Mouse (Mus musculus): Measurements from ENCODE around the gene Nop2.

The Nop2 gene

DNA sequence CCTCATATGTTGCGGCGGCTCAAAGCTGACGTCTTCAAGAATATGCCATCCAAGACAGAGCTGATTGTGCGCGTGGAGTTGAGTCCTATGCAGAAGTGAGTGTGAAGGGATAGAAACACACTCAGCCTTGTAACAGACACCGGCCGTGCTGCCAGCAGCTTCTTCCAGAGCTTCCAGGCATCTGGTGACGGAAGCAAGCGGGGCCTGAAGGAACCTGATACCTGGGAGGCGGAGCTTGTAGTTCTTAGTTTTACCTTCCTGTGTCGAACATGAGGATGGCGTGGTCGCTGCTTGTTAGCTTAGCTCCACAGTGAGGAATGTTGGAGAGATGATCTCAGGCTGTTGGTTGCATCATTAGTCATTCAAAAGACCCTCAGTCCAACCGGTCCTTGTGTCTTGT lies 22.3 kb upstream of the Nop2 start:
- no peak for ATAC-seq (ENCODE audit: low TSS enrichment)

DNA sequence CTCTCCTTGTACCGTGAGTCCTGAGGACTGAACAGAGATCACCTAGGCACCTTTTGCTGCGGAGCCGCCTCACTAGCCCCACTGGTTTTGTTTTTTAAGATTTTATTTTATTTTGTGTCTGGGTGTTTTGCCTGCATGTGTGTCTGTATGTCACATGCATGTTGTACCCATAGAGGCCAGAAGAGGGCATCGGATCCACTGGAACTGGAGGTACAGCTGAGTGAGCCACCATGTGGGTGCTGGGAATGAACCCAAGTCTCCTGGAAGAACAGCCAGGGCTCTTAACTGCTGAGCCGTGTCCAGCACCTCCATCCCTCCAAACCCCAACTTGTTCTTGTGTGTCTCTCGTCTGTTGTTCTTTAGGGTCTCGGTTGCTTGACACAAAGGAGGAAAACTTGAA lies 20.8 kb upstream of the Nop2 start:
- ATAC-seq (ENCODE audit: low TSS enrichment): no peak

DNA sequence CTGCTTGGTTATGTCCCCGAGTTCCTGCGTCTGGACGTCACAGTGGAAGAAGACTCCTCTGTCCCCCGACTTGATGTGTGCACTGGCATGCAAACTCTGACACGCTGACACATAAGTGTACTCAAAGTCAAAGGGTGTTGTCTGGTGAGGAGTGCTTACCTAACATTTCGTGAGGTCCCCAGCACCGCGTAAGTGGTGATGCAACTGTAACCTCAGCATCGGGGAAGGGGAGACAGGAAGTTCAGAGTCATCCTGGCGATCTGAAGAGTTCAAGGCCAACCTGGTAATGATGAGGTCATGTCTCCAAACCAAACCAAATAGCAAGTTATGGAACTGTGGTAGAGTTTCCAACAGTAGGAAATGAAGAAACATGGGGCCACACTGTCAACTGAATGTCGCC lies 19.2 kb upstream of the Nop2 start:
- ATAC-seq (ENCODE audit: low TSS enrichment): no peak

DNA sequence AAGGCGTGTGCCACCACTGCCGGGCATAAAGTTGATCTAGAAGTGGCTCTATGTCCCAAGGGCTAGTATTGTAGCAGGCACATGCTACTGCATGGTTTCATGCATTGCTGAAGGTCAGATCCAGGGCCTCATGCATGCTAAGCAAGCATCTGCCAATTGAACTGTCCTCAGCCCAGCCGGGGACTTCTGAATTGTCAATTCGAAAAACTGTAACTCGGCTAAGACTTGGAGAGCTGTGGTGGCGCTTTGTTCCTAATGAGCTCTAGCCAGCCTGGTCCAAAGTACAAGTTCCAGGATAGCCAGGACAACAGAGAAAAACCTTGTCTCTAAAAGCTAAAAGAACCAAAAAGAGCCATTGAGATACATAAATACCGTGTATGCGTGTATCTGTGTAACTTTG lies 12.3 kb upstream of the Nop2 start:
- ATAC-seq (ENCODE audit: low TSS enrichment): no peak

DNA sequence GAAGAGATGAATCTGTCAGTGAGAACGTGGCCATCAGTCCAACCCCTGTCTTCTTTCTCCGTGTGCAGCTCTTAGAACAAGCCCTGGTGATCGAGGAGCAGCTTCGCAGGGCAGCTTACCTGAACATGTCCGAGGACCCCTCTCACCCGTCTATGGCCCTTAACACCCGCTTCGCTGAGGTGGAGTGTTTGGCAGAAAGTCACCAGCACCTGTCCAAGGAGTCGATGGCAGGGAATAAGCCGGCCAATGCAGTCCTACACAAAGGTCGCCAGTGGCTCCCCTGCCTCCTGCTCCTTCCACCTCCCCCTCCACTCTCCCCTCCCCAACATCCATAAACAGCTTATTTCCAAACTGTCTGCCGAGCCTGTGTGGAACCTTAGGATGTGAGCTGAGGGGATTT lies 3.0 kb upstream of the Nop2 start:
- no peak for ATAC-seq (ENCODE audit: low TSS enrichment)

DNA sequence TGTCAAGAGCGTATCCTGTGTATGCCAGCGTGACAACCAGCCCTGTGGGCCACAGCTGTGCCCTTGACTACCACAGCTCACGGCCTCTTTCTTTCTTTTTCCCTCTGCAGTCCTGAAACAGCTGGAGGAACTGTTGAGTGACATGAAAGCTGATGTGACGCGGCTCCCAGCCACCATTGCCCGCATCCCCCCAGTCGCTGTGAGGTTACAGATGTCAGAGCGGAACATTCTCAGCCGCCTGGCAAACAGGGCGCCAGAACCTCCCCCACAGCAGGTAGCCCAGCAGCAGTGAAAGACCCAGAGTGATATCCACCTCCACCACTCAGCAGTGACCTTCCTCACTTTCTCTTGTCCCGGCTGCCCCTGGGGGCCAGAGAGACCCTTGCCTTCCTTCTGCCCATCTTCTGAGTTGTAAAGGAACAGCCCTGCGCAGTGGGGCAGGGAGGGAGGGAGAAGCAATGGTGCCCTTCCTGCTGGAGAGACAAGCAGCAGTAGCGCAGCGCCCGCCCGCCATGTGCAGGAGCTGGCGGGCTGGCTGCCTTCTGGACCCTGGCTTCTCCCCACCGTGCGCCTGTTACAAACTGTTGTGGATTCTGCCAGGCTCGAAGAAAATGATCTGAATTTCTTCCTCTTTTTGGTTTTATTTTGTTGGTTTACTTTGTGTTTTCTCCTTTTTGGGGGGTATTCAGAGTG lies 1.9 kb upstream of the Nop2 start:
- no peak for ATAC-seq (ENCODE audit: low TSS enrichment)

DNA sequence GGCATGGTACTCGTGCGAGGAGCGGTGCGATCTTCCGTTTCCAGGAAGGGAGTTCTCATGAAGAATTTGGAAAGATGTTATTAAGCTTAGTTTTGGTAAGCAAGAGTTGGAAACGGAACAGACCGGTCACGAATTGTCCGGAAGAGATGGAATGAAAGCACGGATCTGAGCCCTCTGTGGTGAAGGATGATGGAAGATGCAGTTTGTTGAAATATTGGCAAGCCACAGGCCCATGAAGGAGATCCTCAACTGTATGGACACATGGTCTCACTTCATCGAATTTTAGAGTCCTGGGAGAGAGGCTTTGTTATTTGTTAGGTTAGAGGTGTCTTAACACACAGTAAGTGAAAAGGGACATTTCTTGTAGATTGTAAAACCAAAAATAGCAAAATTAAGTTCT lies 761 bp downstream of the Nop2 start:
- no peak for ATAC-seq (ENCODE audit: low TSS enrichment)

DNA sequence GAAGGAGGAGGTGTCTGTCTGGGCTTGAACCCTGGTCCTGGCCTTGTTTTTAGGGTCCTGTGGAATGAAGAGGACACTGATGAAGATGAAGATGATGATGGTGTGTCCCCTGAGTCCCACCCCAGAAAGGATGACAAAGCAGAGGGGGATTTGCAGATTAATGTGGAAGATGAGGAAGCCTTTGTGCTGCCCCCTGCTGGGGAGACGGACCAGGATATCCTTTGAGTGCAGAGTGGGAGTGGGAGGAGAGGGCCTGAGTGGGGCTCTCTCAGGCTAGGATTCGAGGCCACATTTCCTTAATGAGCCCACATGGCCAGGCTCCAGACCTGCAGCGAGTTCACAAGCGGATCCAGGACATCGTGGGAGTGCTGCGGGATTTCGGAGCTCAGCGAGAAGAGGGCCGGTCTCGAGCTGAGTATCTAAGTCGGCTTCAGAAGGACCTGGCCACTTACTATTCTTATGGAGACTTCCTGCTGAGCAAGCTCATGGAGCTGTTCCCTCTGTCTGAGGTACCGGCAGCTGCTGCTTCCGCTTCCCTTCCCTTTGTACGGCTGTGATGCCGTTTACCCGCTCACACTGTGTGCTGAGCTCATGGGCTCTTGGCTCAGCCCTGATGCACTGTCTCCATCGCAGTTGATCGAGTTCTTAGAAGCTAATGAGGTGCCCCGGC lies 5.4 kb downstream of the Nop2 start:
- ATAC-seq (ENCODE audit: low TSS enrichment): 0 out of 2 replicates have a peak, but pooled peaks have one; percentile 22

DNA sequence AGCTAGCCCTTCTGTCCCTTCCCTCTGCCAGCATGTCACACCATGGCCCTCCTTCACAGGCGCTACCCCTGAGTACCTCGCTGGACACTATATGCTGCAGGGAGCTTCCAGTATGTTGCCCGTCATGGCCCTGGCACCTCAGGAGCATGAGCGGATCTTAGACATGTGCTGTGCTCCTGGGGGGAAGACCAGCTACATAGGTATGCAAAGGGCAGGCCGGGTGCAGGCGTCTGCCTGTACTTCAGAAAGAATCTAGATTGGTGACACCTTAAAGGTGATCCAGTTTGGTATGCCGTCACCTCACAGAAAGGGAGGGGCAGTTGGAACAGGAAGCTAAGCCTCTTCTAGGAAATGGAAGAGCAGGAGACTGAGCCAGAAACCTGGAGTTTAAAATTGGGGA lies 8.0 kb downstream of the Nop2 start:
- no peak for ATAC-seq (ENCODE audit: low TSS enrichment)

DNA sequence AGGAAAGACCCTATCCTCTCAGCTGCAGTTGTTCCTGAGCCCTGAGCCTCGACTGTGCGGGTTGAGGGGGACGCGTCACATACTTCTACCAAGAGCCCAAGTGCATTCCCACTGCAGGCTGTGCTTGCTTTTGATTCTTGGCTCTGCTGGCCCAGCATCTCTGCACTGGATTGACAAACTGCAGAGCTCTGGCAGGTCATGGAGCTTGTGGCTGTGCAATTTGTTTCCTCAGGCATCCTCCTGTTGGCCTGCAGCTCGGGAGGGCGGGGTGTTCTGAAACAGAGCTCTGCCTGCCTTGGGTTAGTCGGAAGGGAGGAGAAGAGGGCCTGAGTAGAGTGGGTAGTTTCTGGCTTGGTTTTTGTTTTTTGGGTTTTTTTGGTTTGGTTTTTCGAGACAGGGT lies 10.7 kb downstream of the Nop2 start:
- ATAC-seq (ENCODE audit: low TSS enrichment): no peak

DNA sequence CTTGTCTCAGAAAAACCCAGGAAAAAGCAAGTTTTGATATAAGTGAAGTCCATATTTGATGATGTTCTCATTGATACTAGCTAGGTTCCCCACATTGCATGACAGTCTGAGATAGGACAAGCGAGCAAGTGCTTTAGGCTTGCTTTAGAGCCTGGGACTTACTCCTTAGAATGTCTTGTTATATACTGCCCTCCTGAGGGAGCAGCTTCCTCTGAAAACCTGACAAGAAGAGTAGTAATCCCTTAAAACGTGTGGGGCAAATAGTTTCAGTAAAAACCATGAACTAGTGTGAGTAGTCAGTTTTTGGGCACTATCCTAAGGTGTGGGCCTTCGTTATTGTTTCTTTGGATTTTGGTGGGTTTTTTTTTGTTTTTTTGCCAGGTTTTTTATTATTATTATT lies 11.4 kb downstream of the Nop2 start:
- ATAC-seq (ENCODE audit: low TSS enrichment): no peak

DNA sequence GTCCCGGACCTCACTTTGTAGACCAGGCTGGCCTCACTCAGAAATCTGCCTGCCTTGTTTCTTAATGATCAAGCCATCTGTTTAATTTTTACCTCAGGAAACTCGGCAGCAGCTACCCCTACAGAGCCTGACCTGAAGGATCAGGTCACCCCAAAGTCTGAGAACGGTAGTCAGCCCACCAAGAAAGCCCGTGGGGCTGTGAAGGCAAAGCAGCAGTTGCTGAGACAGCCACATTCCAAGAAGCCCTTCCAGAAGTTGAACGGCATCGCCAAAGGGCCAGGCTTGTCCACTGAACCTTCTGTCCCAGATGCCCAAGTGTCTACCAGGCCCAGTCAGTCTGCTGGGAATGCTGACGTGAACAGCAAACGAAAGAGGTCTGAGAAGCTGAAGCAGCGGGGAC lies 12.2 kb downstream of the Nop2 start:
- ATAC-seq (ENCODE audit: low TSS enrichment): no peak

DNA sequence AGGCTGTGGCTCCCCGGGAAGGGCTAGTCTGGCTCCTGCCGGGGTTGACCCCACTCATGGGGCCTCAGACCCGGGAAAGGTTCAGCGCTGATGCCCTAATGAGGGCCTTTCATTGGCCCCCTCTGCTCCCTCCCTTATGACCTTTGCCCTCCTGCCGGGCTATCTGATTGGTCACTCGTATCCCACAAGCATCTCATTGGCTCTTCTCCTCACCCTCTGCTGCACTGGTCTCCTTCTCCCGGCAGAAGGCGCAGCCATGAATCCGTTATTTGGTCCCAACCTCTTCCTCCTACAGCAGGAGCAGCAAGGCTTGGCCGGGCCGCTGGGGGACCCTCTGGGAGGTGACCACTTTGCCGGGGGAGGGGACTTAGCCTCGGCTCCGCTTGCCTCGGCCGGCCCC lies 13.3 kb downstream of the Nop2 start, which contains the start of gene Iffo1:
Gene Iffo1, plus strand, starts transcription at position 241 of the 400 bp plus-strand sequence.
- peak; percentile 64 for ATAC-seq (ENCODE audit: low TSS enrichment)

DNA sequence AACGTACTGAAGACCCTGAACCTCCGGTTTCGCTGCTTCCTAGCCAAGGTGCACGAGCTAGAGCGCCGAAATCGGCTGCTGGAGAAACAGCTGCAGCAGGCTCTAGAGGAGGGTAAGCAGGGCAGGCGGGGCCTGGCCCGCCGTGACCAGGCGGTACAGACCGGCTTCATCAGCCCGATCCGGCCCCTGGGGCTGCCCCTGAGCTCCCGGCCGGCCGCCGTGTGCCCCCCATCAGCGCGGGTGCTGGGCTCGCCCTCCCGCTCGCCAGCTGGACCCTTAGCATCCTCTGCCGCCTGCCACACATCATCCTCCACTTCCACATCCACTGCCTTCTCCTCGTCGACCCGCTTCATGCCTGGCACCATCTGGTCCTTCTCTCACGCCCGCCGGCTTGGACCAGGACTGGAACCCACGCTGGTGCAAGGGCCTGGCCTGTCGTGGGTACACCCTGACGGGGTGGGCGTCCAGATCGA lies 13.8 kb downstream of the Nop2 start:
- ATAC-seq (ENCODE audit: low TSS enrichment): peak; percentile 3; the same call in 1 of the 2 replicates

DNA sequence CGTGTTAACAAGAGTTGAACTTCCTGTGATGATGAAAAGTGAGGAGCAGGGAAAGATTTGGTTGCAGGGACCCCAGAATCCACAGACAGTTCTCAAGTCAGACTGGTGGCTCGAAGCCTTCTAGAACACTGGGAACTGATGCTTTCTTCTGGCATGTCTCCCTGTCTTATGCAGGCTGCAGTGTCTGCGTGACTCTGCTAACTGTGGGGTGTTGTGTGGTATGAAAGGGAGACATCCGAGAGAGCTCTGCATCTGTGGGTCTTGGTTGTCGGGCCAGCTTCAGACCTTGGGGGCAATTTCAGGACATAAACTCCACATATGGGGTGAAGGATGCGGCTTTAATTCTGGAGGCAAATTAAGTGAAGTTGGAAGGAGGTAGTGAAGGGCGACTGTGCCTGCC lies 14.4 kb downstream of the Nop2 start:
- ATAC-seq (ENCODE audit: low TSS enrichment): no peak

DNA sequence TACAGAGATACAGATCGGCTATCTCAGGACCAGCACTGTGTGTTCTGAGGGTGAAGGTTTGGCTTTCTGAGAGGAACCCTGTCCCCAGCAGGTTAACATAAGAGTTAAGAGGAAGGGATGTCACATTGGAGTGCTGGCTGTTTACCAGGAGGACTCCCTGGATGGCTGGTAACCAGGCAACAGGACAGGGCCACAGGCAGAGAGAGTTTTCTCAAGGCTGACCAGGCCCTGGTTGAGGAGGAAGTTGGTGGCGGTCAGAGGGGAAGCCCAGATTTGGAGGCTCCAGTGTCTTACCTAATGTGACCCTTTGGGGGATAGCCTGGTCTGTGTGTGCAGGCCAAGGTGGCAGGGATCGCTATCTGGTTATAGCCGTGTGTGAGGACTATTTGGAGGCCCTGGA lies 15.1 kb downstream of the Nop2 start:
- no peak for ATAC-seq (ENCODE audit: low TSS enrichment)

DNA sequence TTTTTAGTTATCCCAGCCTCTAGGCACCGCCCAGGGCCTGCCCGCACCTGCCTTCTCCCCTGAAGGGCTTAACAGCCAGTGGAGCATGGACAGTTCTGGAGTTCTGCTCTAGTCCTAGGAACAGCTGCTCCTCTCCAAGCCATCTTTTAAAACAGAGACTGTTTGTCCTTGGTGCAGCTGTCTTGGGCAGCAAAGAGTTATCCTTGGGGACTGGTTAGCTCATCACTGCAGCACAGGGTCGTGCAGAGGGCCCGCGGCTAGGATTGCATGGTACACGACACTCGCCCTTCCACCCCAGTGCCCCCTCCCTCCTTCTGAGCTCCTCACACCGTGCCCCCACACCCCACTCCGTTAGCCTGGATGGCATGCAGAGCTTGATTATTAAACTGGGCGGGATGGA lies 15.6 kb downstream of the Nop2 start:
- ATAC-seq (ENCODE audit: low TSS enrichment): no peak

DNA sequence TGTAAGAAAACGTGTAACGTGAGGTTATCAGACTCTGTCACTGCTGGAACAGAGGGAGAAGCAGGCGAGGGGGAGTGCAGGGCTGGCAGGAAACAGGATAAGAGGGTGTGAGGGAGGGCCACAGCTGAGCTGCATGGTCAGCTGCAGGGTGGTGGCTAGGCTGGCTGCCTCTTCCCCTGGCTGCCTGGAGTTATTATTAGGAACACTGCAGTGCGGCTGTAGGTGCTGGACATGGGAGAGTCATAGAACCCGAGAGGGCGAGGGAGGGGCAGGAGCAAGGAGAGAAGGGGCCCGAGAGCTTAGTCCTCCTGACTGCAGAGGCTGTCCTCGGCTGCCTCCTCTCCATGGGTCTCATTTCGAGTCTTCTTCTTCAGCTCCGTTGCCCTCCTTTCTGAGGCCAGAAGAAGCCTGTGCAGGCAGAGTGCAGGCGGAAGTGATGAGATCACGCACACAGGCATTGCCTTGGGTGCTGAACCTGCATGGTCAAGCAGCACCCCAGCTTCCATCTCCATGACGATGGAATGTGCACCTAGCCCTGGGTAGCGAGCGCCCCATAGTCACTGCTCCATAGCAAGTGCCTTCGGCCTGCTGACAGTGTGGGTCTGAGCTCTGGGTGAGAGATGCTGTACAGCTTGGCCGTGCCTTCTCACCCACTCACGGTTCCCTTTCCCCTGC lies 16.7 kb downstream of the Nop2 start:
- peak; percentile 22 for ATAC-seq (ENCODE audit: low TSS enrichment)

DNA sequence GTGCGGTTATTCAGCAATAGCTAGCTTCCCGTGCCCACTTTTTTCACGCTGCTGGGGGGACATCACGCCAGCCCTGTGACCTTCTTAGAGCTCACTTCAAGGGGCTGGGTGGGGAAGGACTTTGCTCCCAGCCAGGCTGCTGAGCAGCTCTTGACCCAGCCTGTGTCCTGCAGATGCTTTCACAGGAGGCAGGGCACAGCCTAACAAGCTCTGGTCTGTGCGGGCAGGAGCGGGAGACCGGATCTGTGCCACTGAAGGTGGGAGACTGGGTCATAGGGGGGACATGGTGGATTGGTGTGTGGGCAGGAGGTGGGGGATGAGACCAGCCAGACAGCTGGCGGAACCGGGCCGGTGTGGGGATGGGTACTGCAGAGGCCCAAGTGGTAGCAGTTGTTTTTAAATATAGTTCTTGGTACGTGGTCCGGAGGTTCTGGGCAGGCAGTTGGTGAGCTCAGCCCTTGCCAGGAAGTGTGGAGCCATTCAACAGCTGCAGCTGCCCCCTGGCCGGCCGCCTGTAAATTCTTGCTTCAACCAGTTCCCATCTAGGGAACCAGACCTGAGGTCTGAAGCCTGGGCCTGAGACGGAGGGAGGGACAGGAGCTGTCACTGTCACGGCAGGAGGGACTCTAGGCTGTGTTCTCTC lies 17.3 kb downstream of the Nop2 start:
- peak; percentile 5; the same call in 1 of the 2 replicates for ATAC-seq (ENCODE audit: low TSS enrichment)

DNA sequence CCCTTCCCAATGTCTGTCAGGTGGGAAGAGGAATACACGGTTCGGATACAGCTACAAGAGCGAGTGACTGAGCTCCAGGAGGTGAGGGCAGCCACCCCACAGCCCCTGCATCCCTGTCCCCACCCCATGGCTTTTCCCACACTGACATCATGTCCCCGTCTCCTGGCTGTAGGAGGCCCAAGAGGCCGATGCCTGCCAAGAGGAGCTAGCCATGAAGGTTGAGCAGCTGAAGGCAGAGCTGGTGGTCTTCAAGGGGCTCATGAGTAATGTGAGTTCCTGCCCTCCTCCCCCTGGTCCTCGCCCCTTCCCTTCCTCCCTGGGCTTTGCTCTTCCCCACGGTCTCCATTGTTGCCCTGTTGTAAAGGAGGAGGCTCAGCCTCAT lies 17.9 kb downstream of the Nop2 start:
- ATAC-seq (ENCODE audit: low TSS enrichment): no peak

DNA sequence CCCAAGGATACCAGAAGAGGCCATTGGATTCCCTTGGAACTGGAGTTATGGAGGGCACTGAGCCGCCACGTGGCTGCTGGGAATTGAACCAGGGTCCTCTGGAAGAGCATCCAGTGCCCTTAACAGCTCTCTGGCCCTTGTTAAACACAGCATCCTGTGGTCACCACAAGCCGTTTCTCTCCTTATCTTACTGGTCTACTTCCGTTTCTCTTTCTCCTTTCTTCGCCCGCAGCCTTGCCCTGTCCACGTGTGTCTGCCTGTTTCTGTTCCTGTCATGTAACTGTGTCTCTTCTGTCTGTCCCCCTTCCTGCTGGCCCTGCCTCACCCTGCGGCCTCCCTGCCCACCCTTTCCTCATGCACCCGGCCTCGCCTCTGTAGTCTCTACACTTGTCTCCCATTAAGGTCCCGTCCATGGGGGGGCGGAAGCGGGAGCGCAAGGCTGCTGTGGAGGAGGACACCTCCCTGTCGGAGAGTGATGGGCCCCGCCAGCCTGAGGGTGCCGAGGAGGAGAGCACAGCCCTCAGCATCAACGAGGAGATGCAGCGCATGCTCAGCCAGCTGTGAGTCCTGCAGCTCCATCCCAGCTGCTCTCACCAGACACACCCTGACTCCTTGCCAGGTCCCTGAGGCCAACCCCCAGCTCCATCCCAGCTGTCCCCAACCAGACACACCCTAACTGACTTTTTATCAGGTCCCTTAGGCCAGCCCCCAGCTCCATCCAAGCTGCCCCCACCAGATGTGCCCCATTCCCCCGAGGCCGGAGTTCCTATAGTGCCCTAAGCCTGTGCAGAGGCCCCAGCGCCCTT lies 20.7 kb downstream of the Nop2 start:
- ATAC-seq (ENCODE audit: low TSS enrichment): no peak; the same call in 1 of the 2 replicates

DNA sequence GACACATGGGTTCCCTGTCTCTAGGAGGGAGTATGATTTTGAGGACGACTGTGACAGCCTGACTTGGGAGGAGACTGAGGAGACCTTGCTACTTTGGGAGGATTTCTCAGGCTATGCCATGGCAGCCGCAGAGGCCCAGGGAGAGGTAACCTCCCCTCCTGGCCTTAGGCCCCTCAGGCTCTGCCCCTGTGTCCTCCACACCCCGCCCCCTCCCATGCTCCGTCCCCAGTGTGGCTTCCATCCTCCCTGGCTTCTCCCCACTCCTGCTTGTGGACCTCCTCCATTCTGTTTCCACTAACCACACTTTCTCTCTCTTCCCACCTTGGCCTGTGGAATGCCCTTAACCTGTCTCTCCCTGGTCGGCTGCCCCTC lies 21.3 kb downstream of the Nop2 start:
- ATAC-seq (ENCODE audit: low TSS enrichment): no peak

All from frontal cortex, adult (tissue).